Mouse (Mus musculus) gastrocnemius, adult 2 months (tissue): ENCODE measurements around the gene Nme1. TPM values are rescaled to one million over a fixed set of nuclear protein-coding genes. Genes with fewer than 3 reads are reported as not detected.
"Not testable (repeated sequence)": the region's sequence is repeated elsewhere in the genome, so short reads cannot be mapped to it uniquely, and the experiment has no call there.

Experiments used
- DNase-seq: peaks from one replicate; pipeline ENCODE4 v3.0.0; 2022
- H3K27ac ChIP-seq: fragments of 200-600 bp; 2 replicates; pipeline ENCODE4 v1.8.1; 2022; ENCODE audit warnings: mild to moderate bottlenecking
- H3K4me3 ChIP-seq: fragments of 200-600 bp; 2 replicates; pipeline ENCODE4 v1.8.1; 2022; ENCODE audit warnings: mild to moderate bottlenecking, moderate library complexity
- CTCF ChIP-seq: fragments of 200-600 bp; IDR thresholded peaks from 2 replicates; pipeline ENCODE4 v1.8.1; 2022; ENCODE audit warnings: antibody characterized with exemption, mild to moderate bottlenecking, moderate library complexity
- intact Hi-C: fragments of 180-260 bp; cut with DNase I; formaldehyde crosslinking; loops from one replicate; pipeline ENCODE4 v1.15.1; 2025
- total RNA-seq, 2 experiments: library from RNA; stranded (reverse); gene quantifications; 2 replicates each; pipeline ENCODE4 v1.2.3; 2021

Nme1 gene
- total RNA-seq, 2 experiments from 2014 or later, result 13.0 to 22.7 TPM

GRCm38 (mm10) chr11:93961482-93961881 is 6.8 kb downstream of the Nme1 start:
- DNase-seq, result no peak
- no peak overlapping the region for H3K4me3 ChIP-seq
- TF ChIP-seq CTCF, result no peak
- H3K27ac ChIP-seq, result no peak overlapping the region
- intact Hi-C loops, result no loop called here

DNA sequence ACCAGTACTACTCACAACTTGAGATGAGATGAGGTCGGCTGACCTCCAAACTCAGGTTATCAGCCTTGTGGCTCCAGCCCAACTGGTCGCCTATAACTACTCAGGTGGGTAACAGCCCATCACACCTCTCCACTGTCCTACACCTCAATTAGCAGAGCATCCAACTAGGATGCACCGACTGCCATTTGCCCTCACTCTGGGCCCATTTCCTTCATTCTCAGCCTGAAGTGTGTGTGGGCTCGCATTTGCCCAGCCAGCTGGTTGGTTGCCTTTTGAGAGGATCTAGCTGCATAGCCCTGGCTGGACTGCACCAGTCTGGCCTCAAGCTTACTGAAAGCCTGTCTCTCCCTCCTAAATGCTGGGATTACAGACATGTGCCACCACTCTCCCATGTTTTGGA is 10.6 kb downstream of the Nme1 start:
- no peak for DNase-seq
- intact Hi-C loops, result loop anchor here (5.0 kb wide), 1 partner anchor 40 kb away; the partner anchor contains the start of gene Spag9
- no peak overlapping the region for H3K4me3 ChIP-seq
- H3K27ac ChIP-seq, result no peak overlapping the region; the same call in 1 of the 2 replicates
- TF ChIP-seq CTCF, result no peak

DNA sequence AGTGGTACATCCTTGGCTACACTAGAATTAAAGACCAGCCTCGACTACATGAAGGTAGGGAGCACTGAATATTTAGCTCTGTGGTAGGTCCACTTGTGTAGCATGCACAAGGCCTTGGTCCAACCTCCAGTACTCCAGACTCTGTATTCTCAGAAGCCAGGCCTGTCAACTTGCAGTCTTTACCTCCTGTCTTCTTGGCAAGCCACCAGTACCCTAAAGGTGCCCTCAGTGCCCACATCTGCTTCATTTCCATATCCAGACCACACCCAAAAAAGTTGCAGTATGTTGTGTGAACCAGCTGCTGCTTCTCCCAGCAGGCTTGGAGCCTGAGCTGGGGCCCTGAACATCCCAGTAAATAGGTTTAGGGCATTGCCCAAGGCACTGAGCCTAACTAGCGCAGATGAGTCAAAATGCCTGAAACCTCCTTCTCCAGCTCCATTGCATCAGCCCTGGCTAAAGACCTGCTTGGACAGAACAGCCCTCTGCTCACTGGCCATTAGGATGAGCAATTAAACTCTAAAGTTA is 11.2 kb downstream of the Nme1 start:
- intact Hi-C loops, result loop anchor here (5.0 kb wide), 1 partner anchor 40 kb away; the partner anchor contains the start of gene Spag9
- no peak overlapping the region for H3K4me3 ChIP-seq
- H3K27ac ChIP-seq, result peak overlapping the region; percentile 97
- TF ChIP-seq CTCF, result no peak
- DNase-seq, result no peak

GRCm38 (mm10) chr11:93956159-93956558 is 12.2 kb downstream of the Nme1 start, which contains the start of gene Nme2:
TSS of gene Nme2 (minus strand) at chr11:93956259.
- peak; percentile 38 for DNase-seq
- TF ChIP-seq CTCF, result no peak
- H3K4me3 ChIP-seq, result peak within 1 kb of the TSS; percentile 75
- peak within 1 kb of the TSS; percentile 97 for H3K27ac ChIP-seq
- intact Hi-C loops, result loop anchor here (5.0 kb wide), 1 partner anchor 41 kb away; the partner anchor contains the start of gene Spag9

- intact Hi-C loops, result loop anchor here (5.0 kb wide), 1 partner anchor 42 kb away; the partner anchor contains the start of gene Spag9
- H3K27ac ChIP-seq, result peak overlapping the region; percentile 97
- peak; percentile 17; the same call in 1 of the 2 replicates for TF ChIP-seq CTCF
- DNase-seq, result peak; percentile 97
- peak overlapping the region; percentile 75 for H3K4me3 ChIP-seq
These were observed 12.8 kb downstream of the Nme1 start for GRCm38 (mm10) chr11:93955256-93956150.

- Histone ChIP-seq H3K4me3 (peak overlapping the region; percentile 75), H3K27ac (peak overlapping the region; percentile 97)
- intact Hi-C loops, result loop anchor here (5.0 kb wide), 1 partner anchor 43 kb away; the partner anchor contains the start of gene Spag9
- no peak for TF ChIP-seq CTCF
- no peak for DNase-seq
These were observed 13.5 kb downstream of the Nme1 start for GRCm38 (mm10) chr11:93954738-93955255.

- no peak for TF ChIP-seq CTCF
- H3K4me3 ChIP-seq, result peak overlapping the region; percentile 75; the same call in 1 of the 2 replicates
- peak overlapping the region; percentile 97 for H3K27ac ChIP-seq
- intact Hi-C loops, result no loop called here
- DNase-seq, result no peak
These were observed 15.9 kb downstream of the Nme1 start for GRCm38 (mm10) chr11:93952376-93952775.

DNA sequence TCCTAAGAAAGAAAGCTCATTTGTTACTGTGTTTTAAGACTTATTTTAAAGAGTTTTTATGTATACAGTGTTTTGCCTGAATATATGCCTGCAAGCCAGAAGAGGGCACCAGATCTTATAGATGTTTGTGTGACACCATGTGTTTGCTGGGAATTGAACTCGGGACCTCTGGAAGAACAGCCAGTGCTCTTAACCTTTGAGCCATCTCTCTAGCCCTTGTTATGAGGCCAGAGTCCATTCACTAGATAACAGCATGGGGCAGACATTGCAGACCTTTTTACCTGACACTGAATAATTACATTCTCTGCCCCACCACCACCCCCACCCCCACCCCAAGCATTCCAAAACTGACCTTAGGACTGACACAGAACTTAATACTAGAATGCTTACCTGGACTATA is 18.3 kb downstream of the Nme1 start:
- no peak for TF ChIP-seq CTCF
- intact Hi-C loops, result no loop called here
- Histone ChIP-seq H3K27ac (no peak overlapping the region), H3K4me3 (no peak overlapping the region)
- no peak for DNase-seq

DNA sequence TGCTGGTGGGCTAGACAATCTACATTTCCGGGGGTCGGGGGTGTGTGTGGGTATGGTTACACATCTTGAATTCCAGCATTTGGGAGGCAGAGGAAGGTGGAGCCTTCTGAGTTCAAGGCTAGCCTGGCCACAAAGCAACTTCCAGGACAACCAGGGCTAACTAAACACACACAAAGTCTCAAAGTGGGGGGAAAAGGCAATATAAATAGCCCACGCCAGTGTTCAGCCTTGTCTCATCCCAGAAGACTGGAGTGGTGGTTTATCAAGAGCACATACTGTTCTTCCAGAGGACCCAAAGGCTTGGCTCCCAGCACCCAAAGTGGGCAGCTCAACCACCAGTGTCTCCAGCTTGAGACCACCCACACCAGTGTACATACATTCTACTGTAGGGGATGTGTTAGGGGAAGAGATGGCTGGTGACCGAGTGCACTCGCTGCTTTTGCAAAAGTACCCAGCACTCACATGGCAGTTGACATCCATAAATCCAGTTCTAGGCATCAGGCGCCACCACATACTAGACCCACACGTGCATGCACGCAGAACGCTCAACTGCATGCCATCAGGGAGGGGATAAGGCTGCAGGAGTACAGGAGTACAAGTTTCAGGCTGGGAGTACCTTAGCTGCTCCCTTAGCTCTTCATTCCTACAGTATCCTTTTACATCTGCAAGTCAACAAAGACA is 19.3 kb downstream of the Nme1 start:
- no peak overlapping the region for H3K27ac ChIP-seq
- intact Hi-C loops, result no loop called here
- TF ChIP-seq CTCF, result no peak
- H3K4me3 ChIP-seq, result no peak overlapping the region
- DNase-seq, result no peak

DNA sequence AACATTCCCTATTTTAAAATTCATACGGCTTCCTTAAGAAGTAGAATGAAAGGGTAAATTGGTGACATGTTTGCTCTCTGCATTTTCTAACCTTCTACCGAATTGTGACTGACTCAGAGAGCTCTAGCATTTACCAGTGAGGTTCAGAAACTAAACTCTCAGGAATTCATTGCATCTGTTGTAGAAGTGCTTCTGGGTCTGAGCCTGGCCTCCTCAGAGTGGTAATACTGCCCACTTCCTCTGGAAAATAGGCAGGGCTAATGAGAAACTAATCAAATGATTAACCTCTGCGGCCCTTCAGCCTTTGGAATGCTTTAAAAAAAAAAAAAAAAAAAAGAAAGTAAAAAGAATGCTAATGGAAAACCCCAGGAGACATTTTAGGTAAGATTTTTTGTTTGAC is 23.3 kb downstream of the Nme1 start:
- intact Hi-C loops, result no loop called here
- no peak overlapping the region for H3K4me3 ChIP-seq
- TF ChIP-seq CTCF, result no peak
- H3K27ac ChIP-seq, result no peak overlapping the region
- DNase-seq, result no peak

GRCm38 (mm10) chr11:93940906-93941305 is 27.4 kb downstream of the Nme1 start:
- H3K4me3 ChIP-seq, result no peak overlapping the region
- intact Hi-C loops, result no loop called here
- no peak overlapping the region for H3K27ac ChIP-seq
- TF ChIP-seq CTCF, result no peak
- no peak for DNase-seq

- Histone ChIP-seq H3K4me3 (no peak overlapping the region), H3K27ac (no peak overlapping the region)
- DNase-seq, result no peak
- peak; percentile 34 for TF ChIP-seq CTCF
- intact Hi-C loops, result no loop called here
These were observed 39.2 kb downstream of the Nme1 start for GRCm38 (mm10) chr11:93929106-93929505.

DNA sequence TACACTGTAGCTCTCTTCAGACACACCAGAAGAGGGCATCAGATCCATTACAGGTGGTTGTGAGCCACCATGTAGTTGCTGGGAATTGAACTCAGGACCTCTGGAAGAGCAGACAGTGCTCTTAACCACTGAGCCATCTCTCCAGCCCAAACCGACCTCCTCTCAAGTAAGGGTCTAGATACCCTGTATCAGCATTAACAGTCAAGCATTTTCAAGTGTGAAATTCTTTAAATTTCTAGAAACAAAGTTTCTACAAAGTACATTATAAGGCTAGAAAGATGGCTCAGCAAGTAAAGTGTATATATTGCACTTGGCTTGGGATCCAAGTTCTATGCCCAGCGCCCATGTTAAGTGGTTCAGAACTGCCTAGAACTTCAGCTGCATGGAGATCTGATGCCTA is 53.3 kb downstream of the Nme1 start:
- H3K27ac ChIP-seq, intact Hi-C loops, H3K4me3 ChIP-seq, DNase-seq: not testable (repeated sequence)
